Mouse (Mus musculus) heart, adult 18-20 months (tissue): ENCODE measurements around the gene Uba1. TPM values are rescaled to one million over a fixed set of nuclear protein-coding genes. Genes with fewer than 3 reads are reported as not detected.

Source experiments
- DNase-seq, 2 experiments: peaks; one replicate each; pipeline ENCODE4 v3.0.0; 2021 to 2022; ENCODE audit warnings: mixed read lengths in 1 of 2
- total RNA-seq, 2 experiments: library from RNA; stranded (reverse); gene quantifications; 2 replicates each; pipeline ENCODE4 v1.2.3; 2021

Gene Uba1
- total RNA-seq, 2 experiments from 2014 or later = 206 to 212 TPM

DNA sequence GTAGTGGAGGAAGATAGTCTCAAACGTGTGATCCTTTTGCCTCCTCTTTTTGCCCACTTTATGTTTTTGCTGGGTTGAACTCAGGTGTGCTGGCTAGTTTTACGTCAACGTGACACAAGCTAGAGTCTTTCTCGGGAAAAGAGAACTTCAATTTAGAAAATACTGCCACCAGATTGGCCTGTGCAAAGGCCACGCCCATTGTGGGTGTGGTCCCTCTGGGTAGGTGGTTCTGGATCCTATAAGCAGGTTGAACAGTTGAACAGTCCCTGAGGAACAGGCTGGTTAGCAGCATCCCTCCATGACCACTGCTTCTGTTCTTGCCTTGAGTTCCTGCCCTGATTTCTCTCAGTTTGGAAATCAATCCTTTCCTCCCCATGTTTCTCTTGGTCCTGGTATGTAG is 70.6 kb downstream of the Uba1 start:
- DNase-seq = no peak

DNA sequence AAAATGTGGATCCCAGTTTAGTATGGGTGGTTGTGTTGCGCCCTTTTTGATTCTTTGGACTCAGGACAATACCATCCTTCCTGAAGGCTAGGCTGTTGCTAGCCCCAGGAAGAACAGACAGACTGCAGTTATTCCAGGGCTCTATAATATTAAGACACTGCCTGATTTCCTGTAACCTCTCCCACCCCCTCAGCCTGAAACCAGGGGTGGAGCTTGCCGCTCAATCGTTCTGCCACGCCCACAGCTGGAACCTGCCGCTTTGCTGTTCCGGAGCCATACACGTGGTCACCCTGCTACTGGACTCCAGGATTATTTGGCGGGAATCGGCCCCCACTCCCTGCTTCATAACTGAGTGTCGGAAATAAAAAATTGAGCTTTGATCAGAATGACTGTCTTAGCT is 71.9 kb downstream of the Uba1 start:
- peak; percentile 1 to 16 for DNase-seq

Other genes with a start within 250 kb of the Uba1 start
- gene Jade3, start 232.6 kb upstream of the Uba1 start, total RNA-seq = 1 to 10 TPM; 2.0 to 2.1 TPM
- gene Rgn, start 108.5 kb upstream of the Uba1 start, total RNA-seq = under 1 TPM; 0.28 to 0.52 TPM
- 10 to 100 TPM; 16.4 to 19.2 TPM for gene Rbm10, start 40.8 kb upstream of the Uba1 start, total RNA-seq
- 100 to 1,000 TPM; 646 to 672 TPM for gene Ndufb11, start 40.7 kb upstream of the Uba1 start, total RNA-seq
- 100 to 1,000 TPM; 107 to 117 TPM for gene Cdk16, start 29.6 kb downstream of the Uba1 start, total RNA-seq
- gene Usp11, start 45.6 kb downstream of the Uba1 start, total RNA-seq = 1 to 10 TPM; 4.6 to 7.8 TPM
- gene Araf, start 139.5 kb downstream of the Uba1 start, total RNA-seq = 10 to 100 TPM; 81.2 to 83.4 TPM
- gene Timp1, start 211.8 kb downstream of the Uba1 start, total RNA-seq = 1 to 10 TPM; 2.2 to 3.2 TPM